Mouse (Mus musculus): ENCODE measurements around the gene 4930442H23Rik. TPM values are rescaled to one million over a fixed set of nuclear protein-coding genes. Genes with fewer than 3 reads are reported as not detected.
"Not testable (repeated sequence)": the region's sequence is repeated elsewhere in the genome, so short reads cannot be mapped to it uniquely, and the experiment has no call there.

Gene 4930442H23Rik
- polyA plus RNA-seq, 1 experiment from 2014 or later = 0.07 TPM

DNA sequence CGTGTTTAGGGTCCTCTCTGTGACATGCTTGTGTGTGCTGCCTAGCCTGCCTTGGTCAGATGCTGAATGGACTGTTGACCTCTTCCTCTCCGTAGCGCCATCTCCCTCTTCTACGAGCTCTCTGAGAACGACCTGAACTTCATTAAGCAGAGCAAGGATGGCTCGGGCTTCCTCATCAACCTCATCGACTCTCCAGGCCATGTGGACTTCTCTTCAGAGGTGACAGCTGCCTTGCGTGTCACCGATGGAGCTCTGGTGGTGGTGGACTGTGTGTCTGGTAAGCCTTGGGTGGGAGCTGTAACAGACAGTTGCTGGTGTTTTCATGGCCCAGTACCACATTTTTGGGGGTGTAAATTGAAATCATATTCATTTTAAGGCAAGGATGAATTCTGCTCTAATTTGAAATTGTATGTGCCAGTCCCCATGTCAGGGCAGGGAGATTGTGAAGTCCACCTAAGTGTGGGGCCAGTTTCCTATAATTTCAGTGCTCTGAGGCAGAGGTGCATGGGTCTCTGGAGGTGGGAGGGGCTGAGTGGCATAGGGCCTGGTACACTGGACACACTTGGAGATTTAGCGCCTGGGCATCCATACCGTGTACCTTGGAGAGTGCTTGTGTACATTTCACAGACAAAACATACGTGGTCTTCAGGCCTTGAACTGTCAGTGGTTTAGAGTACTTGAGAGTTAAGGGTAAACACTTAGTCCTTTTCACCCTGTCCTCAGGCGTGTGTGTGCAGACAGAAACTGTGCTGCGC lies 5.5 kb downstream of the 4930442H23Rik start:
- 53% methylated on average over 14 of the region's 14 CpGs for WGBS
- TF ChIP-seq CTCF (IDR thresholded peaks at IDR 0.05; ENCODE audit: low read depth) = no peak
- TF ChIP-seq EP300 (optimal IDR thresholded peaks at IDR 0.05) = no peak
- Histone ChIP-seq H3K9me3 (ENCODE audit: control insufficient read depth, low read length) (no peaks in the 10 kb centered on the region), H3K9ac (ENCODE audit: low read length) (peak overlapping the region; percentile 99), H3K27ac (replicated peaks) (no peak overlapping the region), H3K4me1 (replicated peaks; ENCODE audit: control insufficient read depth, insufficient read depth) (peaks cover 4% of the 10 kb centered on the region; the same call in 1 of the 2 replicates), H3K4me3 (ENCODE audit: low read depth, low read length) (peak overlapping the region; percentile 94), H3K27me3 (ENCODE audit: control insufficient read depth, insufficient read depth, low read length) (no peaks in the 10 kb centered on the region), H3K36me3 (ENCODE audit: control insufficient read depth, insufficient read depth, low read length) (peaks cover 41% of the 10 kb centered on the region), H3K4me2 (replicated peaks; ENCODE audit: low read depth) (peak overlapping the region; percentile 72)
- no peak for ATAC-seq (ENCODE audit: low FRiP score, low TSS enrichment)
- no peak for DNase-seq (ENCODE audit: low spot score)

GRCm38 (mm10) chr10:81177491-81177925 lies 6.1 kb downstream of the 4930442H23Rik start:
- Histone ChIP-seq H3K9ac (ENCODE audit: low read length) (peak overlapping the region; percentile 99), H3K4me2 (replicated peaks; ENCODE audit: low read depth) (peak overlapping the region; percentile 72), H3K9me3 (ENCODE audit: control insufficient read depth, low read length) (no peaks in the 10 kb centered on the region), H3K27ac (replicated peaks) (peak overlapping the region; percentile 95), H3K27me3 (ENCODE audit: control insufficient read depth, insufficient read depth, low read length) (no peaks in the 10 kb centered on the region), H3K4me3 (ENCODE audit: low read depth, low read length) (peak overlapping the region; percentile 94), H3K36me3 (ENCODE audit: control insufficient read depth, insufficient read depth, low read length) (peaks cover 41% of the 10 kb centered on the region), H3K4me1 (replicated peaks; ENCODE audit: control insufficient read depth, insufficient read depth) (peaks cover 4% of the 10 kb centered on the region; the same call in 1 of the 2 replicates)
- TF ChIP-seq CTCF (IDR thresholded peaks at IDR 0.05; ENCODE audit: low read depth) (no peak), EP300 (optimal IDR thresholded peaks at IDR 0.05) (no peak)
- WGBS = 10% methylated on average over 16 of the region's 16 CpGs
- DNase-seq (ENCODE audit: low spot score) (peak; percentile 62), ATAC-seq (ENCODE audit: low FRiP score, low TSS enrichment) (no peak)

- H3K9me3 ChIP-seq (ENCODE audit: control insufficient read depth, low read length) = no peaks in the 10 kb centered on the region
- under 1% methylated on average over 76 of the region's 77 CpGs for WGBS
- 0 out of 2 replicates have a peak, but pooled peaks have one; percentile 2 for TF ChIP-seq CTCF (IDR thresholded peaks at IDR 0.05; ENCODE audit: low read depth)
- TF ChIP-seq EP300 (optimal IDR thresholded peaks at IDR 0.05) = no peak
- no peaks in the 10 kb centered on the region for H3K27me3 ChIP-seq (ENCODE audit: control insufficient read depth, insufficient read depth, low read length)
- peak within 1 kb of the TSS; percentile 99 for H3K9ac ChIP-seq (ENCODE audit: low read length)
- DNase-seq (ENCODE audit: low spot score) (peak; percentile 98), ATAC-seq (ENCODE audit: low FRiP score, low TSS enrichment) (peak; percentile 72)
- peaks cover 4% of the 10 kb centered on the region; the same call in 1 of the 2 replicates for H3K4me1 ChIP-seq (replicated peaks; ENCODE audit: control insufficient read depth, insufficient read depth)
- peaks cover 38% of the 10 kb centered on the region for H3K36me3 ChIP-seq (ENCODE audit: control insufficient read depth, insufficient read depth, low read length)
- H3K4me2 ChIP-seq (replicated peaks; ENCODE audit: low read depth) = peak within 1 kb of the TSS; percentile 72
- H3K4me3 ChIP-seq (ENCODE audit: low read depth, low read length) = peak within 1 kb of the TSS; percentile 94
- H3K27ac ChIP-seq (replicated peaks) = peak within 1 kb of the TSS; percentile 95
These were observed 7.0 kb downstream of the 4930442H23Rik start, which contains the start of gene Eef2 for GRCm38 (mm10) chr10:81176466-81177271. Gene Eef2, plus strand, starts transcription at chr10:81176631.

GRCm38 (mm10) chr10:81175936-81176465 lies 7.6 kb downstream of the 4930442H23Rik start:
- peak overlapping the region; percentile 43; the same call in 1 of the 2 replicates for H3K9ac ChIP-seq (ENCODE audit: low read length)
- WGBS = 2% methylated on average over 13 of the region's 13 CpGs
- H3K4me3 ChIP-seq (ENCODE audit: low read depth, low read length) = peak overlapping the region; percentile 94
- H3K27me3 ChIP-seq (ENCODE audit: control insufficient read depth, insufficient read depth, low read length) = no peaks in the 10 kb centered on the region
- TF ChIP-seq EP300 (optimal IDR thresholded peaks at IDR 0.05) (no peak), CTCF (IDR thresholded peaks at IDR 0.05; ENCODE audit: low read depth) (no peak)
- no peaks in the 10 kb centered on the region for H3K9me3 ChIP-seq (ENCODE audit: control insufficient read depth, low read length)
- ATAC-seq (ENCODE audit: low FRiP score, low TSS enrichment) (0 out of 2 replicates have a peak, but pooled peaks have one; percentile 13), DNase-seq (ENCODE audit: low spot score) (no peak)
- H3K27ac ChIP-seq (replicated peaks) = peak overlapping the region; percentile 95
- H3K36me3 ChIP-seq (ENCODE audit: control insufficient read depth, insufficient read depth, low read length) = peaks cover 31% of the 10 kb centered on the region
- peak overlapping the region; percentile 52 for H3K4me2 ChIP-seq (replicated peaks; ENCODE audit: low read depth)
- peaks cover 4% of the 10 kb centered on the region; the same call in 1 of the 2 replicates for H3K4me1 ChIP-seq (replicated peaks; ENCODE audit: control insufficient read depth, insufficient read depth)

- H3K27ac ChIP-seq (replicated peaks) = peak overlapping the region; percentile 95
- H3K4me3 ChIP-seq (ENCODE audit: low read depth, low read length); H3K9ac ChIP-seq (ENCODE audit: low read length); H3K4me1 ChIP-seq (replicated peaks; ENCODE audit: control insufficient read depth, insufficient read depth); H3K9me3 ChIP-seq (ENCODE audit: control insufficient read depth, low read length); ATAC-seq (ENCODE audit: low FRiP score, low TSS enrichment); DNase-seq (ENCODE audit: low spot score); H3K27me3 ChIP-seq (ENCODE audit: control insufficient read depth, insufficient read depth, low read length): not testable (repeated sequence)
- 17% methylated on average over 4 of the region's 4 CpGs for WGBS
- H3K4me2 ChIP-seq (replicated peaks; ENCODE audit: low read depth) = peak overlapping the region; percentile 51
- H3K36me3 ChIP-seq (ENCODE audit: control insufficient read depth, insufficient read depth, low read length) = peaks cover 25% of the 10 kb centered on the region
These were observed 8.3 kb downstream of the 4930442H23Rik start for GRCm38 (mm10) chr10:81175345-81175701.
